Mouse (Mus musculus): ENCODE results near the gene 4930524J08Rik. TPM values are rescaled to one million over a fixed set of nuclear protein-coding genes. Genes with fewer than 3 reads are reported as not detected.

Gene 4930524J08Rik
- polyA plus RNA-seq, 1 experiment from 2014 or later, result 2.2 TPM

- ATAC-seq (ENCODE audit: borderline replicate concordance, extremely low read depth, low FRiP score, low TSS enrichment), result 0 out of 2 replicates have a peak, but pooled peaks have one; percentile 39
- Histone ChIP-seq H3K36me3 (no peaks in the 10 kb centered on the region), H3K27me3 (no peaks in the 10 kb centered on the region), H3K9me3 (no peaks in the 10 kb centered on the region), H3K4me2 (no peak overlapping the region), H3K4me3 (no peak overlapping the region), H3K27ac (no peak overlapping the region), H3K9ac (no peak overlapping the region), H3K4me1 (no peaks in the 10 kb centered on the region)
- 73% methylated on average over 4 of the region's 4 CpGs for WGBS
Observed at GRCm38 (mm10) chr5:100006324-100007039, 27.6 kb downstream of the 4930524J08Rik start.

- no peak for ATAC-seq (ENCODE audit: borderline replicate concordance, extremely low read depth, low FRiP score, low TSS enrichment)
- H3K27ac ChIP-seq, result no peak overlapping the region
- H3K27me3 ChIP-seq, result no peaks in the 10 kb centered on the region
- H3K4me1 ChIP-seq, result no peaks in the 10 kb centered on the region
- no peak overlapping the region for H3K9ac ChIP-seq
- H3K4me3 ChIP-seq, result no peak overlapping the region
- no peaks in the 10 kb centered on the region for H3K9me3 ChIP-seq
- no peaks in the 10 kb centered on the region for H3K36me3 ChIP-seq
- 86% methylated on average over 4 of the region's 4 CpGs for WGBS
- H3K4me2 ChIP-seq, result no peak overlapping the region
Observed at GRCm38 (mm10) chr5:100007040-100007375, 28.1 kb downstream of the 4930524J08Rik start.

GRCm38 (mm10) chr5:100008485-100008884, 29.6 kb downstream of the 4930524J08Rik start:
- Histone ChIP-seq H3K9ac (no peak overlapping the region), H3K4me3 (no peak overlapping the region), H3K36me3 (no peaks in the 10 kb centered on the region), H3K4me1 (no peaks in the 10 kb centered on the region), H3K27me3 (no peaks in the 10 kb centered on the region), H3K4me2 (no peak overlapping the region), H3K9me3 (no peaks in the 10 kb centered on the region), H3K27ac (no peak overlapping the region)
- WGBS, result 50% methylated on average over 3 of the region's 3 CpGs
- no peak for ATAC-seq (ENCODE audit: borderline replicate concordance, extremely low read depth, low FRiP score, low TSS enrichment)

- H3K9ac ChIP-seq, result no peak overlapping the region
- WGBS, result 51% methylated on average over 9 of the region's 9 CpGs
- no peak for ATAC-seq (ENCODE audit: borderline replicate concordance, extremely low read depth, low FRiP score, low TSS enrichment)
Observed at GRCm38 (mm10) chr5:100012599-100012998, 33.7 kb downstream of the 4930524J08Rik start.

GRCm38 (mm10) chr5:100020089-100020488, 41.2 kb downstream of the 4930524J08Rik start:
- Histone ChIP-seq H3K4me3 (no peak overlapping the region), H3K9ac (no peak overlapping the region), H3K9me3 (no peaks in the 10 kb centered on the region), H3K27ac (no peak overlapping the region), H3K4me1 (no peaks in the 10 kb centered on the region), H3K4me2 (no peak overlapping the region), H3K36me3 (no peaks in the 10 kb centered on the region), H3K27me3 (no peaks in the 10 kb centered on the region)
- ATAC-seq (ENCODE audit: borderline replicate concordance, extremely low read depth, low FRiP score, low TSS enrichment), result no peak

More at GRCm38 (mm10) chr5:100012599-100012998, 33.7 kb downstream of the 4930524J08Rik start:
- Histone ChIP-seq H3K4me3 (no peak overlapping the region), H3K27me3 (no peaks in the 10 kb centered on the region), H3K4me2 (no peak overlapping the region), H3K9me3 (no peaks in the 10 kb centered on the region), H3K27ac (no peak overlapping the region), H3K4me1 (no peaks in the 10 kb centered on the region), H3K36me3 (no peaks in the 10 kb centered on the region)

GRCm38 (mm10) chr5:100024403-100024802, 45.5 kb downstream of the 4930524J08Rik start:
- no peak overlapping the region for H3K9ac ChIP-seq
- H3K4me3 ChIP-seq, result no peak overlapping the region
- H3K36me3 ChIP-seq, result no peaks in the 10 kb centered on the region
- no peaks in the 10 kb centered on the region for H3K27me3 ChIP-seq
- H3K27ac ChIP-seq, result no peak overlapping the region
- WGBS, result 56% methylated on average over 5 of the region's 5 CpGs
- no peaks in the 10 kb centered on the region for H3K9me3 ChIP-seq
- H3K4me2 ChIP-seq, result no peak overlapping the region
- H3K4me1 ChIP-seq, result peaks cover under 1% of the 10 kb centered on the region; the same call in 1 of the 2 replicates
- ATAC-seq (ENCODE audit: borderline replicate concordance, extremely low read depth, low FRiP score, low TSS enrichment), result no peak

GRCm38 (mm10) chr5:100024868-100025267, 46.0 kb downstream of the 4930524J08Rik start:
- ATAC-seq (ENCODE audit: borderline replicate concordance, extremely low read depth, low FRiP score, low TSS enrichment), result no peak
- H3K4me1 ChIP-seq, result peaks cover 5% of the 10 kb centered on the region; the same call in 1 of the 2 replicates
- no peak overlapping the region for H3K27ac ChIP-seq
- no peaks in the 10 kb centered on the region for H3K27me3 ChIP-seq
- H3K4me3 ChIP-seq, result no peak overlapping the region
- no peak overlapping the region for H3K9ac ChIP-seq
- 68% methylated on average over 1 of the region's 1 CpGs for WGBS
- no peaks in the 10 kb centered on the region for H3K36me3 ChIP-seq
- H3K4me2 ChIP-seq, result no peak overlapping the region
- H3K9me3 ChIP-seq, result no peaks in the 10 kb centered on the region

Other genes starting within 250 kb of the 4930524J08Rik start
- gene Rasgef1b, start 250.0 kb upstream of the 4930524J08Rik start, polyA plus RNA-seq (2015; fragmentation: Nextera tagmentation; extraction: Ambion mirVana), result 14.9 and 16.3 TPM in 2 replicates
- gene Vamp9, start 72.8 kb upstream of the 4930524J08Rik start, polyA plus RNA-seq (2015; fragmentation: Nextera tagmentation; extraction: Ambion mirVana), result 0.36 TPM in 1 of 2 replicates, not detected in the other
- 201 and 229 TPM in 2 replicates for gene Hnrnpd, start 123 bp upstream of the 4930524J08Rik start, polyA plus RNA-seq (2015; fragmentation: Nextera tagmentation; extraction: Ambion mirVana)
- 153 and 157 TPM in 2 replicates for gene Hnrnpdl, start 60.6 kb downstream of the 4930524J08Rik start, polyA plus RNA-seq (2015; fragmentation: Nextera tagmentation; extraction: Ambion mirVana)
- 48.4 and 51.1 TPM in 2 replicates for gene Enoph1, start 60.9 kb downstream of the 4930524J08Rik start, polyA plus RNA-seq (2015; fragmentation: Nextera tagmentation; extraction: Ambion mirVana)
- gene Tmem150c, start 180.7 kb downstream of the 4930524J08Rik start, polyA plus RNA-seq (2015; fragmentation: Nextera tagmentation; extraction: Ambion mirVana), result 7.9 and 9.8 TPM in 2 replicates

Data from lung, embryonic 15.5 days (tissue).